In genomic region chr19:10776906-10777305, GRCm38 (mm10) we compare ENCODE assay signal across 20 mouse cellular contexts. TPM values are rescaled to one million over a fixed set of nuclear protein-coding genes. Genes with fewer than 3 reads are reported as not detected.
"Had no signal": no experiment of that assay in that cellular context is flagged by ENCODE, and none has a peak within 500 bp of the region (broad histone marks: within the 10 kb centered on the region; RNA-seq: fewer than 3 reads in every experiment).

No protein-coding gene starts in this region.

- ATAC-seq: liver, embryonic 12.5 days had no signal

- H3K27me3 ChIP-seq: midbrain, embryonic 12.5 days; neural tube, embryonic 13.5 days; neural tube, embryonic 15.5 days; stomach, embryonic 15.5 days had no signal

- H3K27ac ChIP-seq: liver, embryonic 12.5 days; liver, embryonic 14.5 days; macrophage; midbrain, embryonic 12.5 days; neural tube, embryonic 13.5 days; neural tube, embryonic 15.5 days; stomach, embryonic 15.5 days; stomach, postnatal 0 days had no signal

- H3K4me2 ChIP-seq: liver, embryonic 12.5 days; lung, embryonic 14.5 days; midbrain, embryonic 12.5 days; neural tube, embryonic 13.5 days; neural tube, embryonic 15.5 days; stomach, embryonic 15.5 days had no signal

- DNase-seq: lung, adult 18-20 months; lung, embryonic 14.5 days; lung, postnatal 10 days; lung, postnatal 36 days; midbrain, embryonic 14.5 days; retina, postnatal 1 day; right cerebral cortex, postnatal 14 days; thymus, postnatal 36 days had no signal

- H3K36me3 ChIP-seq: liver, embryonic 12.5 days; midbrain, embryonic 12.5 days; neural tube, embryonic 13.5 days; neural tube, embryonic 15.5 days; stomach, embryonic 15.5 days had no signal

- H3K4me1 ChIP-seq: liver, embryonic 12.5 days; midbrain, embryonic 12.5 days; neural tube, embryonic 13.5 days; neural tube, embryonic 15.5 days; stomach, embryonic 15.5 days had no signal

- H3K9me3 ChIP-seq: liver, embryonic 12.5 days; megakaryocyte, embryonic 14.5 days; midbrain, embryonic 12.5 days; neural tube, embryonic 13.5 days; neural tube, embryonic 15.5 days; stomach, embryonic 15.5 days had no signal

- H3K4me3 ChIP-seq: liver, embryonic 12.5 days; megakaryocyte, embryonic 14.5 days; midbrain, embryonic 12.5 days; neural tube, embryonic 13.5 days; neural tube, embryonic 15.5 days; stomach, embryonic 15.5 days had no signal

- H3K9ac ChIP-seq: liver, embryonic 12.5 days; liver, embryonic 14.5 days; lung, embryonic 14.5 days; midbrain, embryonic 12.5 days; neural tube, embryonic 13.5 days; neural tube, embryonic 15.5 days; stomach, embryonic 15.5 days had no signal

RNA-seq across cellular contexts. Expression of gene Cd5, which starts 38.1 kb away (rescaled TPM):
- polyA plus RNA-seq: liver, embryonic 12.5 days; liver, embryonic 16.5 days had no signal

RNA-seq across cellular contexts. Expression of gene Cd6, which starts 53.0 kb away (rescaled TPM):
- polyA plus RNA-seq: liver, embryonic 12.5 days; liver, embryonic 14.5 days; midbrain, embryonic 12.5 days; midbrain, embryonic 14.5 days; neural tube, embryonic 11.5 days; neural tube, embryonic 13.5 days; neural tube, embryonic 15.5 days; testis, adult 2 months had no signal
